Mouse (Mus musculus) cortical plate, adult 2 months (tissue): ENCODE measurements around the gene Bcar1.

Experiments
- CTCF ChIP-seq: fragments of 200-500 bp; IDR thresholded peaks from 2 replicates; pipeline ENCODE4 v1.5.1; 2011; ENCODE audit warnings: mild to moderate bottlenecking, control low read depth, low read length; ENCODE audit not compliant: insufficient read depth; ENCODE audit errors: extremely low read depth
- POLR2A ChIP-seq: fragments of 200-500 bp; IDR thresholded peaks from 2 replicates; pipeline ENCODE4 v1.6.1; 2011; ENCODE audit warnings: mild to moderate bottlenecking, low read length, control low read depth; ENCODE audit not compliant: insufficient read depth; ENCODE audit errors: extremely low read depth

GRCm38 (mm10) chr8:111769764-111770428, 26.3 kb upstream of the Bcar1 start:
- no peak for TF ChIP-seq CTCF
- TF ChIP-seq POLR2A = no peak
